Mouse (Mus musculus) liver, embryonic 15.5 days (tissue): Measurements from ENCODE around the gene Mcts1. TPM values are rescaled to one million over a fixed set of nuclear protein-coding genes. Genes with fewer than 3 reads are reported as not detected.

Experiments
- ATAC-seq: fragments of 200-750 bp; cut with Nextera tagmentation; 2 replicates; pipeline ENCODE4 v1.8.0; 2017; ENCODE audit warnings: moderate number of reproducible peaks, mild to moderate bottlenecking, moderate library complexity; ENCODE audit not compliant: insufficient read depth
- H3K27ac ChIP-seq: fragments of 300-500 bp; sonication (generic); replicated peaks from 2 replicates; pipeline ENCODE4 v1.5.1; 2015; ENCODE audit warnings: mild to moderate bottlenecking, inconsistent platforms
- H3K27me3 ChIP-seq: fragments of 300-500 bp; sonication (generic); 2 replicates; pipeline ENCODE4 v1.6.1; 2015; ENCODE audit warnings: mild to moderate bottlenecking, inconsistent platforms
- H3K36me3 ChIP-seq: fragments of 300-500 bp; sonication (generic); replicated peaks from 2 replicates; pipeline ENCODE4 v1.6.1; 2015; ENCODE audit warnings: moderate library complexity, mild to moderate bottlenecking, inconsistent platforms
- H3K4me1 ChIP-seq: fragments of 300-500 bp; sonication (generic); replicated peaks from 2 replicates; pipeline ENCODE4 v1.6.1; 2015; ENCODE audit warnings: inconsistent platforms
- H3K4me2 ChIP-seq: fragments of 300-500 bp; sonication (generic); 2 replicates; pipeline ENCODE4 v1.6.1; 2015; ENCODE audit warnings: moderate library complexity, mild to moderate bottlenecking, inconsistent platforms
- H3K4me3 ChIP-seq: fragments of 300-500 bp; sonication (generic); replicated peaks from 2 replicates; pipeline ENCODE4 v1.5.1; 2015; ENCODE audit warnings: mild to moderate bottlenecking, inconsistent platforms
- H3K9ac ChIP-seq: fragments of 300-500 bp; sonication (generic); 2 replicates; pipeline ENCODE4 v1.6.1; 2015; ENCODE audit warnings: moderate library complexity, mild to moderate bottlenecking, inconsistent platforms
- H3K9me3 ChIP-seq: fragments of 300-500 bp; sonication (generic); replicated peaks from 2 replicates; pipeline ENCODE4 v1.6.1; 2016; ENCODE audit warnings: inconsistent platforms
- whole genome bisulfite sequencing: fragments of 180-500 bp; shearing (Covaris S2); methylation state at CpG from one replicate; pipeline ENCODE4 v1.1.7; 2015; ENCODE audit warnings: mixed read lengths; ENCODE audit not compliant: insufficient replicate concordance; 5-methylcytosine and 5-hydroxymethylcytosine counted together
- polyA plus RNA-seq: library from polyadenylated mRNA; unstranded; fragments of >200 nt; fragmentation: Nextera tagmentation; extraction: Ambion mirVana; gene quantifications from 2 replicates; pipeline ENCODE4 v1.2.1, GENCODE M21; 2015

Gene Mcts1
- polyA plus RNA-seq, 1 experiment from 2014 or later: 40.8 TPM

- Histone ChIP-seq H3K4me2 (no peak overlapping the region), H3K36me3 (no peaks in the 10 kb centered on the region), H3K9me3 (no peaks in the 10 kb centered on the region), H3K27ac (no peak overlapping the region), H3K4me1 (no peaks in the 10 kb centered on the region), H3K27me3 (no peaks in the 10 kb centered on the region), H3K9ac (no peak overlapping the region), H3K4me3 (no peak overlapping the region)
- 55% methylated on average over 4 of the region's 4 CpGs for WGBS
- ATAC-seq: no peak
These were observed 56.0 kb downstream of the Mcts1 start for GRCm38 (mm10) chrX:38656206-38656883.

Other genes with a start within 250 kb of the Mcts1 start
- 75.2 and 76.8 TPM in 2 replicates for gene Lamp2, start 144.1 kb upstream of the Mcts1 start, polyA plus RNA-seq
- gene Cul4b, start 24.4 kb upstream of the Mcts1 start, polyA plus RNA-seq: 7.7 and 8.6 TPM in 2 replicates
- gene C1galt1c1, start 34.5 kb downstream of the Mcts1 start, polyA plus RNA-seq: 11.5 and 12.0 TPM in 2 replicates
- not detected in 2 replicates for gene 6030498E09Rik, start 172.1 kb downstream of the Mcts1 start, polyA plus RNA-seq